Mouse (Mus musculus) liver, embryonic 15.5 days (tissue): ENCODE measurements around the gene Mmp11. TPM values are rescaled to one million over a fixed set of nuclear protein-coding genes. Genes with fewer than 3 reads are reported as not detected.

Experiments used
- ATAC-seq: fragments of 200-750 bp; cut with Nextera tagmentation; 2 replicates; pipeline ENCODE4 v1.8.0; 2017; ENCODE audit warnings: moderate number of reproducible peaks, mild to moderate bottlenecking, moderate library complexity; ENCODE audit not compliant: insufficient read depth
- H3K27ac ChIP-seq: fragments of 300-500 bp; sonication (generic); replicated peaks from 2 replicates; pipeline ENCODE4 v1.5.1; 2015; ENCODE audit warnings: mild to moderate bottlenecking, inconsistent platforms
- H3K27me3 ChIP-seq: fragments of 300-500 bp; sonication (generic); 2 replicates; pipeline ENCODE4 v1.6.1; 2015; ENCODE audit warnings: mild to moderate bottlenecking, inconsistent platforms
- H3K36me3 ChIP-seq: fragments of 300-500 bp; sonication (generic); replicated peaks from 2 replicates; pipeline ENCODE4 v1.6.1; 2015; ENCODE audit warnings: moderate library complexity, mild to moderate bottlenecking, inconsistent platforms
- H3K4me1 ChIP-seq: fragments of 300-500 bp; sonication (generic); replicated peaks from 2 replicates; pipeline ENCODE4 v1.6.1; 2015; ENCODE audit warnings: inconsistent platforms
- H3K4me2 ChIP-seq: fragments of 300-500 bp; sonication (generic); 2 replicates; pipeline ENCODE4 v1.6.1; 2015; ENCODE audit warnings: moderate library complexity, mild to moderate bottlenecking, inconsistent platforms
- H3K4me3 ChIP-seq: fragments of 300-500 bp; sonication (generic); replicated peaks from 2 replicates; pipeline ENCODE4 v1.5.1; 2015; ENCODE audit warnings: mild to moderate bottlenecking, inconsistent platforms
- H3K9ac ChIP-seq: fragments of 300-500 bp; sonication (generic); 2 replicates; pipeline ENCODE4 v1.6.1; 2015; ENCODE audit warnings: moderate library complexity, mild to moderate bottlenecking, inconsistent platforms
- H3K9me3 ChIP-seq: fragments of 300-500 bp; sonication (generic); replicated peaks from 2 replicates; pipeline ENCODE4 v1.6.1; 2016; ENCODE audit warnings: inconsistent platforms
- WGBS: fragments of 180-500 bp; shearing (Covaris S2); methylation state at CpG from one replicate; pipeline ENCODE4 v1.1.7; 2015; ENCODE audit warnings: mixed read lengths; ENCODE audit not compliant: insufficient replicate concordance; 5-methylcytosine and 5-hydroxymethylcytosine counted together
- polyA plus RNA-seq: library from polyadenylated mRNA; unstranded; fragments of >200 nt; fragmentation: Nextera tagmentation; extraction: Ambion mirVana; gene quantifications from 2 replicates; pipeline ENCODE4 v1.2.1, GENCODE M21; 2015

Gene Mmp11
- polyA plus RNA-seq, 1 experiment from 2014 or later, result 2.4 TPM

- no peak for ATAC-seq
- Histone ChIP-seq H3K27me3 (peaks cover 30% of the 10 kb centered on the region), H3K4me2 (peak overlapping the region; percentile 97), H3K27ac (peak overlapping the region; percentile 93), H3K9me3 (no peaks in the 10 kb centered on the region), H3K4me3 (peak overlapping the region; percentile 71), H3K36me3 (peaks cover 15% of the 10 kb centered on the region), H3K4me1 (peaks cover 71% of the 10 kb centered on the region), H3K9ac (peak overlapping the region; percentile 67)
- 62% methylated on average over 18 of the region's 18 CpGs for WGBS
Observed at GRCm38 (mm10) chr10:75936909-75937667, 792 bp upstream of the Mmp11 start.

GRCm38 (mm10) chr10:75934991-75935390 lies 1.3 kb downstream of the Mmp11 start:
- H3K27me3 ChIP-seq, result peaks cover 51% of the 10 kb centered on the region
- peak overlapping the region; percentile 56 for H3K27ac ChIP-seq
- no peak for ATAC-seq
- H3K9me3 ChIP-seq, result no peaks in the 10 kb centered on the region
- peaks cover 78% of the 10 kb centered on the region for H3K4me1 ChIP-seq
- H3K4me3 ChIP-seq, result peak overlapping the region; percentile 71
- WGBS, result 60% methylated on average over 1 of the region's 1 CpGs
- peak overlapping the region; percentile 67; the same call in 1 of the 2 replicates for H3K9ac ChIP-seq
- H3K36me3 ChIP-seq, result peaks cover 15% of the 10 kb centered on the region
- peak overlapping the region; percentile 97 for H3K4me2 ChIP-seq

GRCm38 (mm10) chr10:75932891-75933290 lies 3.4 kb downstream of the Mmp11 start, which contains the start of gene Chchd10:
Chchd10 (plus strand) TSS chr10:75933130.
- Histone ChIP-seq H3K9me3 (no peaks in the 10 kb centered on the region), H3K4me3 (peak within 1 kb of the TSS; percentile 52), H3K4me2 (peak within 1 kb of the TSS; percentile 78), H3K4me1 (peaks cover 61% of the 10 kb centered on the region), H3K9ac (peak within 1 kb of the TSS; percentile 53), H3K27ac (no peak within 1 kb of the TSS), H3K27me3 (peaks cover 72% of the 10 kb centered on the region), H3K36me3 (peaks cover 13% of the 10 kb centered on the region)
- ATAC-seq, result no peak
- 45% methylated on average over 6 of the region's 6 CpGs for WGBS

- peaks cover 76% of the 10 kb centered on the region for H3K27me3 ChIP-seq
- peaks cover 54% of the 10 kb centered on the region for H3K4me1 ChIP-seq
- H3K9ac ChIP-seq, result peak overlapping the region; percentile 53
- WGBS, result 1% methylated on average over 43 of the region's 44 CpGs
- peak overlapping the region; percentile 52 for H3K4me3 ChIP-seq
- peak overlapping the region; percentile 78 for H3K4me2 ChIP-seq
- H3K9me3 ChIP-seq, result no peaks in the 10 kb centered on the region
- H3K36me3 ChIP-seq, result peaks cover 6% of the 10 kb centered on the region
- no peak overlapping the region for H3K27ac ChIP-seq
- ATAC-seq, result no peak
Observed at GRCm38 (mm10) chr10:75932081-75932678, 4.1 kb downstream of the Mmp11 start.

GRCm38 (mm10) chr10:75931311-75931710 lies 5.0 kb downstream of the Mmp11 start:
- no peak for ATAC-seq
- Histone ChIP-seq H3K4me1 (peaks cover 46% of the 10 kb centered on the region), H3K27me3 (peaks cover 80% of the 10 kb centered on the region), H3K4me2 (0 out of 2 replicates have a peak overlapping the region, but pooled peaks have one; percentile 3), H3K9me3 (no peaks in the 10 kb centered on the region), H3K4me3 (peak overlapping the region; percentile 52; the same call in 1 of the 2 replicates), H3K9ac (no peak overlapping the region), H3K27ac (no peak overlapping the region), H3K36me3 (no peaks in the 10 kb centered on the region; the same call in 1 of the 2 replicates)
- WGBS, result 31% methylated on average over 7 of the region's 7 CpGs

- H3K4me2 ChIP-seq, result no peak overlapping the region
- H3K4me1 ChIP-seq, result peaks cover 36% of the 10 kb centered on the region
- H3K9me3 ChIP-seq, result no peaks in the 10 kb centered on the region
- WGBS, result 45% methylated on average over 6 of the region's 6 CpGs
- peaks cover 87% of the 10 kb centered on the region for H3K27me3 ChIP-seq
- no peak for ATAC-seq
- no peak overlapping the region for H3K27ac ChIP-seq
- H3K36me3 ChIP-seq, result no peaks in the 10 kb centered on the region
- H3K9ac ChIP-seq, result no peak overlapping the region
- no peak overlapping the region for H3K4me3 ChIP-seq
Observed at GRCm38 (mm10) chr10:75930304-75930703, 6.0 kb downstream of the Mmp11 start.

- Histone ChIP-seq H3K27ac (no peak overlapping the region), H3K27me3 (peaks cover 55% of the 10 kb centered on the region), H3K4me2 (no peak overlapping the region), H3K4me1 (peaks cover 29% of the 10 kb centered on the region), H3K9ac (no peak overlapping the region), H3K36me3 (no peaks in the 10 kb centered on the region), H3K4me3 (no peak overlapping the region), H3K9me3 (no peaks in the 10 kb centered on the region)
- no peak for ATAC-seq
- 54% methylated on average over 13 of the region's 13 CpGs for WGBS
Observed at GRCm38 (mm10) chr10:75926396-75926795, 9.9 kb downstream of the Mmp11 start.

- no peak for ATAC-seq
- Histone ChIP-seq H3K36me3 (no peaks in the 10 kb centered on the region), H3K27me3 (peaks cover 35% of the 10 kb centered on the region), H3K4me3 (no peak overlapping the region), H3K9me3 (no peaks in the 10 kb centered on the region), H3K4me1 (peaks cover 33% of the 10 kb centered on the region), H3K27ac (no peak overlapping the region), H3K9ac (no peak overlapping the region), H3K4me2 (no peak overlapping the region)
- WGBS, result 41% methylated on average over 2 of the region's 2 CpGs
Observed at GRCm38 (mm10) chr10:75924324-75924723, 12.0 kb downstream of the Mmp11 start.

- peak overlapping the region; percentile 86 for H3K9ac ChIP-seq
- H3K36me3 ChIP-seq, result peaks cover 6% of the 10 kb centered on the region; the same call in 1 of the 2 replicates
- no peaks in the 10 kb centered on the region for H3K9me3 ChIP-seq
- peaks cover 16% of the 10 kb centered on the region for H3K27me3 ChIP-seq
- H3K4me3 ChIP-seq, result peak overlapping the region; percentile 81
- peak; percentile 38 for ATAC-seq
- WGBS, result 4% methylated on average over 22 of the region's 22 CpGs
- peak overlapping the region; percentile 97 for H3K4me2 ChIP-seq
- peaks cover 42% of the 10 kb centered on the region for H3K4me1 ChIP-seq
- peak overlapping the region; percentile 87 for H3K27ac ChIP-seq
Observed at GRCm38 (mm10) chr10:75921726-75922560, 14.4 kb downstream of the Mmp11 start.

GRCm38 (mm10) chr10:75921026-75921725 lies 15.1 kb downstream of the Mmp11 start, which contains the start of gene Smarcb1:
Smarcb1 (minus strand) TSS chr10:75921617.
- peak within 1 kb of the TSS; percentile 87 for H3K27ac ChIP-seq
- ATAC-seq, result peak; percentile 95
- peak within 1 kb of the TSS; percentile 81 for H3K4me3 ChIP-seq
- H3K9me3 ChIP-seq, result no peaks in the 10 kb centered on the region
- peaks cover 13% of the 10 kb centered on the region for H3K36me3 ChIP-seq
- H3K4me2 ChIP-seq, result peak within 1 kb of the TSS; percentile 97
- H3K27me3 ChIP-seq, result peaks cover 11% of the 10 kb centered on the region
- WGBS, result under 1% methylated on average over 76 of the region's 76 CpGs
- peak within 1 kb of the TSS; percentile 86 for H3K9ac ChIP-seq
- H3K4me1 ChIP-seq, result peaks cover 42% of the 10 kb centered on the region
